Comparison of ENCODE assay signal across 8 mouse cellular contexts in genomic region chr14:7315093-7315492, GRCm38 (mm10). TPM values are rescaled to one million over a fixed set of nuclear protein-coding genes. Genes with fewer than 3 reads are reported as not detected.
DNase-seq lines count a peak whose midpoint lies in the region; ATAC-seq and TF ChIP-seq lines count a peak whose summit lies in the region.
"Not testable (repeated sequence)": the region's sequence is repeated elsewhere in the genome, so short reads cannot be mapped to it uniquely, and the experiment has no call there.
"Had no signal": no experiment of that assay in that cellular context is flagged by ENCODE, and none has a peak within 500 bp of the region (broad histone marks: within the 10 kb centered on the region; RNA-seq: fewer than 3 reads in every experiment).

No protein-coding gene starts in this region.

- not testable (repeated sequence) for H3K27ac ChIP-seq in forebrain, embryonic 11.5 days (ENCODE audit: low read depth, low read length); heart, embryonic 15.5 days; kidney, embryonic 15.5 days; limb, embryonic 13.5 days
- peak overlapping the region; percentile 62; the same call in 1 of the 2 replicates for H3K27ac ChIP-seq in midbrain, postnatal 0 days (ENCODE audit: low read depth, low read length)

- DNase-seq in brain, adult 2 months (ENCODE audit: low read depth, low spot score): peak; percentile 45
- DNase-seq in forebrain, embryonic 11.5 days (ENCODE audit: low spot score): peak; percentile 81
- peak; percentile 49 for DNase-seq in midbrain, postnatal 0 days (ENCODE audit: low spot score)
- peak; percentile 0 for DNase-seq in splenic B cell, adult 2 months (ENCODE audit: low read depth, low spot score)

- peak overlapping the region; percentile 62 for H3K9ac ChIP-seq in forebrain, embryonic 11.5 days (ENCODE audit: low read length)
- peak overlapping the region; percentile 49 for H3K9ac ChIP-seq in heart, embryonic 15.5 days
- peak overlapping the region; percentile 39 for H3K9ac ChIP-seq in kidney, embryonic 15.5 days
- H3K9ac ChIP-seq in limb, embryonic 13.5 days: peak overlapping the region; percentile 59
- peak overlapping the region; percentile 61 for H3K9ac ChIP-seq in midbrain, postnatal 0 days (replicated peaks; ENCODE audit: low read length, poor library complexity, severe bottlenecking)

- TF ChIP-seq CTCF in midbrain, postnatal 0 days (IDR thresholded peaks at IDR 0.05): peak; percentile 46

- not testable (repeated sequence) for H3K36me3 ChIP-seq in forebrain, embryonic 11.5 days (ENCODE audit: control insufficient read depth, insufficient read depth, low read length); heart, embryonic 15.5 days; kidney, embryonic 15.5 days; limb, embryonic 13.5 days; midbrain, postnatal 0 days (ENCODE audit: insufficient read depth, low read length); splenic B cell, adult 2 months (ENCODE audit: control insufficient read depth, insufficient read depth, low read length, poor library complexity, severe bottlenecking)

- H3K9me3 ChIP-seq in forebrain, embryonic 11.5 days (ENCODE audit: control insufficient read depth, low read length); heart, embryonic 15.5 days (replicated peaks); kidney, embryonic 15.5 days (replicated peaks); limb, embryonic 13.5 days; midbrain, postnatal 0 days (ENCODE audit: low read length): not testable (repeated sequence)

- H3K4me3 ChIP-seq in forebrain, embryonic 11.5 days (ENCODE audit: low read depth, low read length): peak overlapping the region; percentile 47
- peak overlapping the region; percentile 59 for H3K4me3 ChIP-seq in heart, embryonic 15.5 days
- peak overlapping the region; percentile 49 for H3K4me3 ChIP-seq in kidney, embryonic 15.5 days (replicated peaks)
- H3K4me3 ChIP-seq in limb, embryonic 13.5 days: peak overlapping the region; percentile 48
- H3K4me3 ChIP-seq in midbrain, postnatal 0 days (ENCODE audit: low read depth, low read length): peak overlapping the region; percentile 50

- H3K27me3 ChIP-seq in forebrain, embryonic 11.5 days (ENCODE audit: control insufficient read depth, insufficient read depth, low read length); heart, embryonic 15.5 days; kidney, embryonic 15.5 days; limb, embryonic 13.5 days; midbrain, postnatal 0 days (ENCODE audit: insufficient read depth, low read length); splenic B cell, adult 2 months (ENCODE audit: control insufficient read depth, insufficient read depth, low read length, poor library complexity, severe bottlenecking): not testable (repeated sequence)

- not testable (repeated sequence) for ATAC-seq in forebrain, embryonic 11.5 days (replicated peaks; ENCODE audit: low FRiP score); heart, embryonic 15.5 days (replicated peaks; ENCODE audit: insufficient number of reproducible peaks, insufficient read depth, low FRiP score, low read depth); kidney, embryonic 15.5 days (replicated peaks; ENCODE audit: low FRiP score); limb, embryonic 13.5 days (ENCODE audit: low FRiP score, low read depth); midbrain, postnatal 0 days (ENCODE audit: low FRiP score)

- H3K4me2 ChIP-seq in forebrain, embryonic 11.5 days (ENCODE audit: low read depth, low read length, severe bottlenecking): peak overlapping the region; percentile 53
- H3K4me2 ChIP-seq in heart, embryonic 15.5 days: peak overlapping the region; percentile 81
- H3K4me2 ChIP-seq in kidney, embryonic 15.5 days: peak overlapping the region; percentile 83
- peak overlapping the region; percentile 74 for H3K4me2 ChIP-seq in limb, embryonic 13.5 days (replicated peaks)
- peak overlapping the region; percentile 45; the same call in 1 of the 2 replicates for H3K4me2 ChIP-seq in midbrain, postnatal 0 days (ENCODE audit: low read depth, low read length, poor library complexity, severe bottlenecking)

- not testable (repeated sequence) for H3K4me1 ChIP-seq in forebrain, embryonic 11.5 days (replicated peaks; ENCODE audit: control insufficient read depth, insufficient read depth, low read length); heart, embryonic 15.5 days (replicated peaks); kidney, embryonic 15.5 days; limb, embryonic 13.5 days; midbrain, postnatal 0 days (ENCODE audit: insufficient read depth, low read length)

- 1% methylated on average over 10 of the region's 19 CpGs for WGBS in forebrain, embryonic 11.5 days
- WGBS in heart, embryonic 15.5 days: 0% methylated on average over 15 of the region's 19 CpGs
- 0% methylated on average over 15 of the region's 19 CpGs for WGBS in kidney, embryonic 15.5 days
- 2% methylated on average over 13 of the region's 19 CpGs for WGBS in limb, embryonic 13.5 days
- 0% methylated on average over 10 of the region's 19 CpGs for WGBS in midbrain, postnatal 0 days

RNA-seq across cellular contexts. Expression of gene Gm3739, which starts 0.2 kb away (rescaled TPM):
- polyA plus RNA-seq in forebrain, embryonic 11.5 days (2014; fragmentation: Nextera tagmentation; extraction: Ambion mirVana): 1.4 and 1.8 TPM in 2 replicates
- polyA plus RNA-seq in heart, embryonic 15.5 days (2015; fragmentation: Nextera tagmentation; extraction: Ambion mirVana): 1.3 TPM in 2 replicates
- polyA plus RNA-seq in kidney, embryonic 15.5 days (2015; fragmentation: Nextera tagmentation; extraction: Ambion mirVana): 0.37 and 0.57 TPM in 2 replicates
- 0.71 and 1.1 TPM in 2 replicates for polyA plus RNA-seq in limb, embryonic 13.5 days (2015; fragmentation: Nextera tagmentation; extraction: Ambion mirVana)
- 6.8 and 10.4 TPM in 2 replicates for total RNA-seq in midbrain, postnatal 0 days (2014; rRNA removed)
- 9.0 and 10.4 TPM in 2 replicates for polyA plus RNA-seq in midbrain, postnatal 0 days (2015; fragmentation: Nextera tagmentation; extraction: Ambion mirVana)

RNA-seq across cellular contexts. Expression of gene Gm5797, which starts 17.1 kb away (rescaled TPM):
- polyA plus RNA-seq in forebrain, embryonic 11.5 days (2014; fragmentation: Nextera tagmentation; extraction: Ambion mirVana): not detected in 2 replicates
- polyA plus RNA-seq in heart, embryonic 15.5 days (2015; fragmentation: Nextera tagmentation; extraction: Ambion mirVana): not detected in 2 replicates
- polyA plus RNA-seq in kidney, embryonic 15.5 days (2015; fragmentation: Nextera tagmentation; extraction: Ambion mirVana): not detected in 2 replicates
- not detected in 2 replicates for polyA plus RNA-seq in limb, embryonic 13.5 days (2015; fragmentation: Nextera tagmentation; extraction: Ambion mirVana)
- total RNA-seq in midbrain, postnatal 0 days (2014; rRNA removed): not detected in 2 replicates
- not detected in 2 replicates for polyA plus RNA-seq in midbrain, postnatal 0 days (2015; fragmentation: Nextera tagmentation; extraction: Ambion mirVana)
- total RNA-seq: left cerebral cortex, adult 18-20 months had no signal

RNA-seq across cellular contexts. Expression of gene Gm8374, which starts 49.8 kb away (rescaled TPM):
- not detected in 2 replicates for polyA plus RNA-seq in forebrain, embryonic 11.5 days (2014; fragmentation: Nextera tagmentation; extraction: Ambion mirVana)
- not detected in 2 replicates for polyA plus RNA-seq in heart, embryonic 15.5 days (2015; fragmentation: Nextera tagmentation; extraction: Ambion mirVana)
- polyA plus RNA-seq in kidney, embryonic 15.5 days (2015; fragmentation: Nextera tagmentation; extraction: Ambion mirVana): not detected in 2 replicates
- not detected in 2 replicates for polyA plus RNA-seq in limb, embryonic 13.5 days (2015; fragmentation: Nextera tagmentation; extraction: Ambion mirVana)
- not detected in 2 replicates for total RNA-seq in midbrain, postnatal 0 days (2014; rRNA removed)
- polyA plus RNA-seq in midbrain, postnatal 0 days (2015; fragmentation: Nextera tagmentation; extraction: Ambion mirVana): not detected in 2 replicates
- total RNA-seq: left cerebral cortex, adult 18-20 months had no signal

RNA-seq across cellular contexts. Expression of gene Gm3727, which starts 50.6 kb away (rescaled TPM):
- not detected in 2 replicates for polyA plus RNA-seq in forebrain, embryonic 11.5 days (2014; fragmentation: Nextera tagmentation; extraction: Ambion mirVana)
- not detected in 2 replicates for polyA plus RNA-seq in heart, embryonic 15.5 days (2015; fragmentation: Nextera tagmentation; extraction: Ambion mirVana)
- not detected in 2 replicates for polyA plus RNA-seq in kidney, embryonic 15.5 days (2015; fragmentation: Nextera tagmentation; extraction: Ambion mirVana)
- polyA plus RNA-seq in limb, embryonic 13.5 days (2015; fragmentation: Nextera tagmentation; extraction: Ambion mirVana): not detected in 2 replicates
- not detected in 2 replicates for total RNA-seq in midbrain, postnatal 0 days (2014; rRNA removed)
- polyA plus RNA-seq in midbrain, postnatal 0 days (2015; fragmentation: Nextera tagmentation; extraction: Ambion mirVana): not detected in 2 replicates
- total RNA-seq: left cerebral cortex, adult 18-20 months had no signal

Comparison
In these comparisons a context has a peak if more than half of its experiments do, and no peak if none do; other contexts are left out.
1. DNase-seq: peak in every context shown above with its lines; median percentile 81 in forebrain, embryonic 11.5 days; 49 in midbrain, postnatal 0 days; 45 in brain, adult 2 months; 0 in splenic B cell, adult 2 months.